12 mouse cellular contexts compared by ENCODE assay signal in genomic region chr9:6089913-6090312, GRCm38 (mm10).
"Had no signal": no experiment of that assay in that cellular context is flagged by ENCODE, and none has a peak within 500 bp of the region (broad histone marks: within the 10 kb centered on the region; RNA-seq: fewer than 3 reads in every experiment).

No protein-coding gene starts in this region.

- H3K4me1 ChIP-seq: kidney, embryonic 15.5 days; limb, embryonic 15.5 days; liver, embryonic 12.5 days; megakaryocyte, embryonic 14.5 days; midbrain, embryonic 12.5 days had no signal

- H3K9ac ChIP-seq: kidney, embryonic 15.5 days; limb, embryonic 15.5 days; liver, embryonic 12.5 days; lung, embryonic 14.5 days; midbrain, embryonic 12.5 days had no signal

- H3K27ac ChIP-seq: kidney, embryonic 15.5 days; limb, embryonic 15.5 days; liver, embryonic 12.5 days; midbrain, embryonic 12.5 days had no signal

- H3K27me3 ChIP-seq: kidney, embryonic 15.5 days; limb, embryonic 15.5 days; liver, embryonic 12.5 days; megakaryocyte, embryonic 14.5 days; midbrain, embryonic 12.5 days had no signal

- H3K4me3 ChIP-seq: kidney, embryonic 15.5 days; limb, embryonic 15.5 days; liver, embryonic 12.5 days; megakaryocyte, embryonic 14.5 days; midbrain, embryonic 12.5 days had no signal

- H3K4me2 ChIP-seq: kidney, embryonic 15.5 days; limb, embryonic 15.5 days; liver, embryonic 12.5 days; lung, embryonic 14.5 days; midbrain, embryonic 12.5 days had no signal

- H3K36me3 ChIP-seq: kidney, embryonic 15.5 days; limb, embryonic 15.5 days; liver, embryonic 12.5 days; midbrain, embryonic 12.5 days had no signal

- H3K9me3 ChIP-seq: kidney, embryonic 15.5 days; limb, embryonic 15.5 days; liver, embryonic 12.5 days; midbrain, embryonic 12.5 days had no signal

- DNase-seq: kidney, adult 2 months; kidney, postnatal 14 days; lung, embryonic 14.5 days; lung, postnatal 10 days; lung, postnatal 4 days; right cerebral cortex, postnatal 25 days; thymus, postnatal 14 days had no signal
